Mouse (Mus musculus) CD4-positive helper T cell, adult 2 months (primary cell): ENCODE measurements around the gene Ccp110.

Experiments used
- DNase-seq: peaks from one replicate; pipeline ENCODE4 v3.0.0-alpha.2; 2012; ENCODE audit warnings: low read depth, missing footprints, low spot score

The Ccp110 gene

GRCm38 (mm10) chr7:118712228-118713173, at the start of gene Ccp110:
Gene Ccp110, plus strand, starts transcription at chr7:118712552.
- peak; percentile 96 for DNase-seq

- no peak for DNase-seq
Measured at GRCm38 (mm10) chr7:118667773-118668172, 44.6 kb upstream of the Ccp110 start.

- no peak for DNase-seq
Measured at GRCm38 (mm10) chr7:118670142-118670541, 42.2 kb upstream of the Ccp110 start.

GRCm38 (mm10) chr7:118676826-118677225, 35.5 kb upstream of the Ccp110 start:
- no peak for DNase-seq

GRCm38 (mm10) chr7:118688199-118688598, 24.2 kb upstream of the Ccp110 start:
- DNase-seq: peak; percentile 50

- no peak for DNase-seq
Measured at GRCm38 (mm10) chr7:118689088-118689487, 23.3 kb upstream of the Ccp110 start.

GRCm38 (mm10) chr7:118691287-118691686, 21.1 kb upstream of the Ccp110 start:
- DNase-seq: no peak

- DNase-seq: no peak
Measured at GRCm38 (mm10) chr7:118696146-118696545, 16.2 kb upstream of the Ccp110 start.

- DNase-seq: no peak
Measured at GRCm38 (mm10) chr7:118697168-118697567, 15.2 kb upstream of the Ccp110 start.

GRCm38 (mm10) chr7:118698882-118699281, 13.5 kb upstream of the Ccp110 start:
- no peak for DNase-seq

GRCm38 (mm10) chr7:118703144-118703561, 9.2 kb upstream of the Ccp110 start:
- no peak for DNase-seq

- DNase-seq: peak; percentile 44
Measured at GRCm38 (mm10) chr7:118704001-118704850, 8.1 kb upstream of the Ccp110 start.

- DNase-seq: peak; percentile 86
Measured at GRCm38 (mm10) chr7:118705101-118705961, 7.0 kb upstream of the Ccp110 start, which contains the start of gene Gde1. Gene Gde1, minus strand, starts transcription at chr7:118705778.

- no peak for DNase-seq
Measured at GRCm38 (mm10) chr7:118706051-118706450, 6.3 kb upstream of the Ccp110 start.

GRCm38 (mm10) chr7:118706488-118706887, 5.9 kb upstream of the Ccp110 start:
- DNase-seq: no peak

GRCm38 (mm10) chr7:118707216-118707615, 5.1 kb upstream of the Ccp110 start:
- DNase-seq: no peak

- DNase-seq: no peak
Measured at GRCm38 (mm10) chr7:118708002-118708401, 4.3 kb upstream of the Ccp110 start.

- no peak for DNase-seq
Measured at GRCm38 (mm10) chr7:118710776-118711175, 1.6 kb upstream of the Ccp110 start.

GRCm38 (mm10) chr7:118714873-118715272, 2.5 kb downstream of the Ccp110 start:
- no peak for DNase-seq

- no peak for DNase-seq
Measured at GRCm38 (mm10) chr7:118718066-118718465, 5.7 kb downstream of the Ccp110 start.

- DNase-seq: no peak
Measured at GRCm38 (mm10) chr7:118723927-118724326, 11.6 kb downstream of the Ccp110 start.
